Mouse (Mus musculus) lung, adult 10 weeks (tissue): ENCODE measurements around the gene Olfr31. TPM values are rescaled to one million over a fixed set of nuclear protein-coding genes. Genes with fewer than 3 reads are reported as not detected.

Experiments used
- polyA plus RNA-seq: library from polyadenylated mRNA; stranded (reverse); fragments of 350-450 nt; fragmentation: Illumina TruSeq; extraction: RNeasy Lipid Tissue Mini Kit (QIAGEN cat#74804); gene quantifications from one replicate; pipeline ENCODE4 v1.2.3, GENCODE M21; 2014; ENCODE audit warnings: low read depth, low replicate concordance; ENCODE audit not compliant: insufficient read depth

Olfr31 gene
- not detected for polyA plus RNA-seq

GRCm38 (mm10) chr14:14322528-14322927 is at the start of gene Olfr31:
Gene Olfr31, plus strand, starts transcription at chr14:14322828.

DNA sequence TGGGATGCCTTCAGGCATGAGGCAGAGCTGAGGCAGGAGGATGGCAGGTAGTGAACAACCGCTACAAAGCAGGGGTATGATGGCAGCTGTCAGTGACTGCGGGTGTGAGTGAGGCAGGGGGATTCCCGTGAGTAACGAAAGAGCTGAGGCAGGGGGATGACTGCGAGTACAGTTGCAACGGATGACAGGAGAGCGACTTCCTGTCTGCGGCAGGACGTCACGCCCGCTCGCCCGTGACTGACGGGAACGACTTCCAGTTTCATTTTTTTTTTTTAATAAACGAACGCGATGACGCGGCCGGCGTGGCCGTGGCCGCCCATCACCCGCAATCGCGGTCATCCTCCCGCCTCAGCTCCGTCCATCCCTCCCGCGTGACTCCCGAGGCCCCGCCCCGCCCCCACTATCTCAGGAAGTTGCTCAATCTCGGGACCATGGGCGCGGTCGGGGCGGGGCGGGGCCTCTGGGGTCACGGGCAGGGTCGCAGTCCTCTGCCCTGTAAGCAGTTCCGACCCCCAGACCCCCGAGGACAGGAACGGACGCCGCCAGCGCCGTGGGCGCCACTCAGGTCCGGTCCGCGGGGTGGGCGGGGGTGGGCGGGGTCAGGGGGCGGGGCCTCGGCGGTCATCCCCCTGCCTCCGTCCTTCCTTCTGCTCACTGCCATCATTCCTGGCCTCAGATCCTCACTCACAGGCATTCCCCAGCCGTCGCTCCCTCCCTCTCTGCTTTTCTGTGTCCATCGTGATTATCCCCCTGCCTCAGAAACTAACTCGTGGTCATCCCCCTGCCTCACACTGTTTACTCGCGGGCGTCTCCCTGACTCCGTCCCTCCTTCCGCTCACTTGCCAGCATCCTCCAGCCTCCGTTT is 23.6 kb downstream of the Olfr31 start, which contains the start of gene Il3ra:
Gene Il3ra (plus strand): TSS at position 328 of the 865 bp plus-strand sequence.

Other genes starting within 250 kb of the Olfr31 start
- 56.6 TPM for gene Psmd6, start 201.8 kb upstream of the Olfr31 start, polyA plus RNA-seq
- not detected for gene Olfr720, start 136.0 kb upstream of the Olfr31 start, polyA plus RNA-seq
- gene Il3ra, start 23.4 kb downstream of the Olfr31 start, polyA plus RNA-seq: 22.9 TPM
- not detected for gene Olfr721-ps1, start 78.5 kb downstream of the Olfr31 start, polyA plus RNA-seq